Mouse (Mus musculus) CH12.LX (cell line): ENCODE data around the gene Fem1b. TPM values are rescaled to one million over a fixed set of nuclear protein-coding genes. Genes with fewer than 3 reads are reported as not detected.
A peak's percentile ranks its signal among the peaks of the same experiment; 100 is the strongest.

Source experiments
- DNase-seq: peaks from one replicate; pipeline ENCODE4 v3.0.0-alpha.2; 2013; ENCODE audit errors: extremely low read depth
- H3K27ac ChIP-seq: 2 replicates; pipeline ENCODE4 v1.5.1; 2012; ENCODE audit warnings: low read depth, mild to moderate bottlenecking, control low read depth, moderate library complexity; ENCODE audit not compliant: insufficient read depth
- H3K27me3 ChIP-seq: replicated peaks from 2 replicates; pipeline ENCODE3; 2012; ENCODE audit warnings: inconsistent platforms
- H3K36me3 ChIP-seq, 2 experiments: replicated peaks in 1 of 2; 2 replicates each; pipeline versions ENCODE3 to v1.6.1; 2012; ENCODE audit warnings: inconsistent platforms in 1 of 2, low read length in 1 of 2, mild to moderate bottlenecking in 1 of 2, mixed read lengths in 1 of 2, moderate library complexity in 1 of 2; ENCODE audit not compliant: control insufficient read depth in 1 of 2, insufficient read depth in 1 of 2
- H3K4me1 ChIP-seq, 2 experiments: 2 replicates each; pipeline ENCODE4 v1.6.1; 2012; ENCODE audit warnings: inconsistent platforms in 1 of 2, moderate library complexity in 1 of 2; ENCODE audit not compliant: insufficient read depth in 2 of 2, control insufficient read depth in 1 of 2
- H3K4me2 ChIP-seq: 2 replicates; pipeline ENCODE4 v1.6.1; 2012; ENCODE audit warnings: low read depth, mild to moderate bottlenecking, control low read depth; ENCODE audit not compliant: poor library complexity, insufficient read depth, severe bottlenecking
- H3K4me3 ChIP-seq, 3 experiments: fragments of 150-350 bp in 1 of 3; sonication (generic) in 1 of 3; replicated peaks in 1 of 3; 2 replicates each; pipeline versions ENCODE3 to v1.5.1; 2011 to 2012; ENCODE audit warnings: low read depth in 2 of 3, low read length in 2 of 3, mild to moderate bottlenecking in 2 of 3, moderate library complexity in 2 of 3, control low read depth in 1 of 3, improper control_type of control experiment in 1 of 3, inconsistent platforms in 1 of 3, mixed read lengths in 1 of 3; ENCODE audit not compliant: poor library complexity in 1 of 3
- H3K79me2 ChIP-seq: replicated peaks from 2 replicates; pipeline ENCODE4 v1.6.1; 2012; ENCODE audit warnings: mild to moderate bottlenecking, moderate library complexity; ENCODE audit not compliant: control insufficient read depth, poor library complexity, insufficient read depth, severe bottlenecking; ENCODE audit errors: extremely low read depth
- H3K9ac ChIP-seq: 2 replicates; pipeline ENCODE4 v1.6.1; 2012; ENCODE audit warnings: low read depth, mild to moderate bottlenecking, control low read depth, moderate library complexity; ENCODE audit not compliant: insufficient read depth
- H3K9me3 ChIP-seq: replicated peaks from 2 replicates; pipeline ENCODE3; 2012; ENCODE audit warnings: low read length, inconsistent platforms, mixed read lengths
- CTCF ChIP-seq, 2 experiments: IDR thresholded peaks in 1 of 2; conservative IDR thresholded peaks in 1 of 2; 2 replicates each; pipeline ENCODE4 v1.5.1; 2011 to 2012; ENCODE audit warnings: low read depth in 2 of 2, low read length in 2 of 2, improper control_type of control experiment in 1 of 2, inconsistent platforms in 1 of 2, mild to moderate bottlenecking in 1 of 2, moderate library complexity in 1 of 2
- E2F4 ChIP-seq: IDR thresholded peaks from 2 replicates; pipeline ENCODE4 v1.6.1; 2011; ENCODE audit warnings: low read depth, low read length, improper control_type of control experiment; ENCODE audit not compliant: insufficient replicate concordance
- ELF1 ChIP-seq: IDR thresholded peaks from 2 replicates; pipeline ENCODE4 v1.6.1; 2014; ENCODE audit warnings: low read depth, mild to moderate bottlenecking, inconsistent platforms, low read length, improper control_type of control experiment
- ETS1 ChIP-seq: conservative IDR thresholded peaks from 2 replicates; pipeline ENCODE4 v1.6.1; 2012; ENCODE audit warnings: low read depth, mild to moderate bottlenecking, inconsistent platforms, low read length, improper control_type of control experiment, moderate library complexity
- GABPA ChIP-seq: IDR thresholded peaks from 2 replicates; pipeline ENCODE4 v1.6.1; 2012; ENCODE audit warnings: low read depth, low read length, improper control_type of control experiment, inconsistent platforms; ENCODE audit not compliant: insufficient replicate concordance
- HCFC1 ChIP-seq: IDR thresholded peaks from 2 replicates; pipeline ENCODE4 v1.6.1; 2012; ENCODE audit warnings: low read depth, mild to moderate bottlenecking, inconsistent platforms, low read length, improper control_type of control experiment
- JUN ChIP-seq: IDR thresholded peaks from 2 replicates; pipeline ENCODE4 v1.6.1; 2011; ENCODE audit warnings: low read depth, mild to moderate bottlenecking, low read length, improper control_type of control experiment, moderate library complexity; ENCODE audit not compliant: insufficient read depth
- JUND ChIP-seq: conservative IDR thresholded peaks from 2 replicates; pipeline ENCODE4 v1.6.1; 2011; ENCODE audit warnings: low read depth, low read length, improper control_type of control experiment
- MAFK ChIP-seq: IDR thresholded peaks from 2 replicates; pipeline ENCODE4 v1.6.1; 2011; ENCODE audit warnings: low read length, improper control_type of control experiment; ENCODE audit not compliant: insufficient replicate concordance
- MAX ChIP-seq: IDR thresholded peaks from 2 replicates; pipeline ENCODE4 v1.6.1; 2011; ENCODE audit warnings: low read length, improper control_type of control experiment
- MAZ ChIP-seq: IDR thresholded peaks from 2 replicates; pipeline ENCODE4 v1.6.1; 2012; ENCODE audit warnings: low read depth, mild to moderate bottlenecking, inconsistent platforms, low read length, improper control_type of control experiment, moderate library complexity
- MXI1 ChIP-seq: IDR thresholded peaks from 2 replicates; pipeline ENCODE4 v1.6.1; 2011; ENCODE audit warnings: mild to moderate bottlenecking, low read depth, low read length, improper control_type of control experiment
- NRF1 ChIP-seq: IDR thresholded peaks from 2 replicates; pipeline ENCODE4 v1.6.1; 2014; ENCODE audit warnings: low read depth, mild to moderate bottlenecking, inconsistent platforms, low read length, improper control_type of control experiment, moderate library complexity
- PAX5 ChIP-seq: IDR thresholded peaks from 2 replicates; pipeline ENCODE4 v1.6.1; 2012; ENCODE audit warnings: low read length, inconsistent platforms, mixed read lengths
- RAD21 ChIP-seq: IDR thresholded peaks from 2 replicates; pipeline ENCODE4 v1.6.1; 2011; ENCODE audit warnings: low read depth, mild to moderate bottlenecking, low read length, improper control_type of control experiment, moderate library complexity
- SMC3 ChIP-seq: IDR thresholded peaks from 2 replicates; pipeline ENCODE4 v1.6.1; 2011; ENCODE audit warnings: low read depth, low read length, improper control_type of control experiment
- USF1 ChIP-seq: IDR thresholded peaks from 2 replicates; pipeline ENCODE4 v1.6.1; 2014; ENCODE audit warnings: low read depth, mild to moderate bottlenecking, inconsistent platforms, low read length, improper control_type of control experiment
- ZKSCAN1 ChIP-seq: IDR thresholded peaks from 2 replicates; pipeline ENCODE4 v1.6.1; 2012; ENCODE audit warnings: low read depth, inconsistent platforms, low read length, improper control_type of control experiment, borderline replicate concordance
- dilution Hi-C: fragments of 300-500 bp; cut with MboI; formaldehyde crosslinking; loops from 2 replicates; pipeline ENCODE4 v1.14.3; 2020; ENCODE audit warnings: low sequenced_read_pairs; ENCODE audit not compliant: extremely low pct_unique_long_range_greater_than_20kb, extremely low pct_ligation_motif_present
- in situ Hi-C: fragments of 300-500 bp; cut with MboI; formaldehyde crosslinking; loops from 3 replicates; pipeline ENCODE4 v1.14.3; 2019; ENCODE audit warnings: low sequenced_read_pairs, low pct_ligation_motif_present, low pct_unique_long_range_greater_than_20kb, mixed read lengths
- polyA plus RNA-seq: library from polyadenylated mRNA; unstranded; fragments of >175 nt; gene quantifications from 2 replicates; pipeline ENCODE4 v1.2.1, GENCODE M21; 2012; ENCODE audit warnings: low read depth; ENCODE audit not compliant: insufficient read length
- total RNA-seq, 2 experiments: library from RNA; depleted of rRNA; stranded (reverse); fragments of 300-350 nt in 1 of 2; fragments of >200 nt in 1 of 2; gene quantifications; 2 replicates each; pipeline ENCODE4 v1.2.3; 2012 to 2014

Fem1b gene
- total and polyA plus RNA-seq, 3 experiments: 26.8 to 34.6 (median 30.1) TPM

- Histone ChIP-seq H3K9ac (peak overlapping the region; percentile 39; the same call in 1 of the 2 replicates), H3K27ac (no peak overlapping the region)
Observed at GRCm38 (mm10) chr9:62837611-62838010, 25.9 kb upstream of the Fem1b start.

GRCm38 (mm10) chr9:62835705-62836446 is 24.1 kb upstream of the Fem1b start:
- in situ Hi-C loops: no loop called here
- TF ChIP-seq ZKSCAN1: no peak
- TF ChIP-seq MXI1: no peak
- TF ChIP-seq MAZ: no peak
- TF ChIP-seq SMC3: peak; percentile 21; the same call in 1 of the 2 replicates
- no peak for TF ChIP-seq ELF1
- TF ChIP-seq JUN: no peak
- TF ChIP-seq NRF1: no peak
- TF ChIP-seq RAD21: peak; percentile 3
- peak in 1 of 2 experiments; percentile 48; a peak in 2 of 4 replicates for TF ChIP-seq CTCF (conservative IDR thresholded peaks at IDR 0.05 in 1 of 2, IDR thresholded peaks at IDR 0.05 in 1 of 2; ENCODE audit: low read depth in 2 of 2, low read length in 2 of 2)
- TF ChIP-seq MAX: no peak
- TF ChIP-seq, all 38 proteins: peak for 3
- no peak for DNase-seq
- peaks cover 0 to 11% of the 10 kb centered on the region in 2 experiments for H3K36me3 ChIP-seq
- H3K79me2 ChIP-seq: no peaks in the 10 kb centered on the region
- no peaks in the 10 kb centered on the region for H3K9me3 ChIP-seq
- H3K9ac ChIP-seq: no peak overlapping the region
- H3K4me3 ChIP-seq: no peak overlapping the region
- peaks cover 9 to 25% of the 10 kb centered on the region in 2 experiments; a peak in 2 of 4 replicates for H3K4me1 ChIP-seq
- H3K27me3 ChIP-seq: no peaks in the 10 kb centered on the region
- dilution Hi-C loops: no loop called here
- H3K27ac ChIP-seq: no peak overlapping the region
- H3K4me2 ChIP-seq: no peak overlapping the region

More at GRCm38 (mm10) chr9:62837611-62838010, 25.9 kb upstream of the Fem1b start:
- Histone ChIP-seq H3K79me2 (no peaks in the 10 kb centered on the region), H3K9me3 (no peaks in the 10 kb centered on the region), H3K36me3 (peaks cover 0 to 16% of the 10 kb centered on the region in 2 experiments), H3K27me3 (no peaks in the 10 kb centered on the region), H3K4me3 (peak overlapping the region in 2 of 3 experiments; percentile 60 to 79), H3K4me2 (peak overlapping the region; percentile 85), H3K4me1 (peaks cover 9 to 28% of the 10 kb centered on the region in 2 experiments; a peak in 2 of 4 replicates)
- dilution Hi-C loops (no loop called here), in situ Hi-C loops (no loop called here)
- TF ChIP-seq E2F4 (no peak), HCFC1 (no peak), MAFK (no peak), JUND (no peak), ETS1 (no peak), USF1 (no peak), RAD21 (no peak), GABPA (no peak), MAX (no peak), PAX5 (no peak)
- DNase-seq: no peak
